Mouse (Mus musculus) kidney, embryonic 14.5 days (tissue): ENCODE data around the gene Bicd2. TPM values are rescaled to one million over a fixed set of nuclear protein-coding genes. Genes with fewer than 3 reads are reported as not detected.

Source experiments
- ATAC-seq: fragments of 200-750 bp; cut with Nextera tagmentation; 2 replicates; pipeline ENCODE4 v1.8.0; 2017; ENCODE audit warnings: moderate number of reproducible peaks, mild to moderate bottlenecking, moderate TSS enrichment, moderate library complexity; ENCODE audit not compliant: low FRiP score, low TSS enrichment
- H3K27ac ChIP-seq: fragments of 300-500 bp; sonication (generic); 2 replicates; pipeline ENCODE4 v1.5.1; 2014; ENCODE audit warnings: low read depth, mild to moderate bottlenecking, low read length, moderate library complexity, mixed read lengths
- H3K27me3 ChIP-seq: fragments of 300-500 bp; sonication (generic); 2 replicates; pipeline ENCODE4 v1.6.1; 2014; ENCODE audit warnings: mild to moderate bottlenecking, low read length; ENCODE audit not compliant: control insufficient read depth, insufficient read depth
- H3K36me3 ChIP-seq: fragments of 300-500 bp; sonication (generic); 2 replicates; pipeline ENCODE4 v1.6.1; 2014; ENCODE audit warnings: low read length, mixed read lengths; ENCODE audit not compliant: control insufficient read depth, insufficient read depth
- H3K4me1 ChIP-seq: fragments of 300-500 bp; sonication (generic); 2 replicates; pipeline ENCODE4 v1.6.1; 2014; ENCODE audit warnings: low read length, mixed read lengths; ENCODE audit not compliant: control insufficient read depth, insufficient read depth
- H3K4me2 ChIP-seq: fragments of 300-500 bp; sonication (generic); replicated peaks from 2 replicates; pipeline ENCODE4 v1.6.1; 2014; ENCODE audit warnings: low read depth, mild to moderate bottlenecking, low read length
- H3K4me3 ChIP-seq: fragments of 300-500 bp; sonication (generic); 2 replicates; pipeline ENCODE4 v1.5.1; 2014; ENCODE audit warnings: mild to moderate bottlenecking, low read length
- H3K9ac ChIP-seq: fragments of 300-500 bp; sonication (generic); 2 replicates; pipeline ENCODE4 v1.6.1; 2014; ENCODE audit warnings: low read depth, mild to moderate bottlenecking, low read length, moderate library complexity
- H3K9me3 ChIP-seq: fragments of 300-500 bp; sonication (generic); 2 replicates; pipeline ENCODE4 v1.6.1; 2016; ENCODE audit warnings: low read length; ENCODE audit not compliant: control insufficient read depth
- WGBS: fragments of 180-500 bp; shearing (Covaris S2); extraction: QIAGEN DNeasy Blood & Tissue Kit; methylation state at CpG from one replicate; pipeline ENCODE4 v1.1.7; 2014; 5-methylcytosine and 5-hydroxymethylcytosine counted together
- polyA plus RNA-seq: library from polyadenylated mRNA; unstranded; fragments of >200 nt; fragmentation: Nextera tagmentation; extraction: Ambion mirVana; gene quantifications from 2 replicates; pipeline ENCODE4 v1.2.1, GENCODE M21; 2014

Gene Bicd2
- polyA plus RNA-seq, 1 experiment from 2014 or later: 26.1 TPM

DNA sequence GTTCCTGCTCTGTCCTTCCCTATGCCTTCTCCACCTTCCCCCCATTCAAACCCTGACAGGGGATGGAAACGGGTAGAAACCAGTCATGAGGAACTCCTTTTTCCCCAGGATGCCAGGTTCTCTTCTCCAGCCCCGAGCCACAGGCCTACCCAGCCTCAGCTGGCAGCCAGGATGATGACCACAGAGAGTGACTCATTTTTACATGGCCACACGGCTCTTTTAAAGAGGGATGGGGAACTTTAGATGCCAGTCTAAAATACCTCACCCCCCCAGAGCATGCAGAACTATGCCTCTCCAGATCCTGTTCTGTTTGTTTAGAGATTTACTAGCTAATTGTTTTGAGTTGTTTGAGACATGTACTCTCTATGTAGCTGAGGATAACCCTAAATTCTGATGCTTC lies 19.9 kb upstream of the Bicd2 start:
- H3K4me1 ChIP-seq: peaks cover 9% of the 10 kb centered on the region
- H3K9ac ChIP-seq: no peak overlapping the region
- H3K36me3 ChIP-seq: no peaks in the 10 kb centered on the region
- 63% methylated on average over 3 of the region's 3 CpGs for WGBS
- H3K4me2 ChIP-seq: no peak overlapping the region
- ATAC-seq: no peak
- H3K4me3 ChIP-seq: no peak overlapping the region
- H3K9me3 ChIP-seq: no peaks in the 10 kb centered on the region
- H3K27ac ChIP-seq: no peak overlapping the region
- no peaks in the 10 kb centered on the region for H3K27me3 ChIP-seq

DNA sequence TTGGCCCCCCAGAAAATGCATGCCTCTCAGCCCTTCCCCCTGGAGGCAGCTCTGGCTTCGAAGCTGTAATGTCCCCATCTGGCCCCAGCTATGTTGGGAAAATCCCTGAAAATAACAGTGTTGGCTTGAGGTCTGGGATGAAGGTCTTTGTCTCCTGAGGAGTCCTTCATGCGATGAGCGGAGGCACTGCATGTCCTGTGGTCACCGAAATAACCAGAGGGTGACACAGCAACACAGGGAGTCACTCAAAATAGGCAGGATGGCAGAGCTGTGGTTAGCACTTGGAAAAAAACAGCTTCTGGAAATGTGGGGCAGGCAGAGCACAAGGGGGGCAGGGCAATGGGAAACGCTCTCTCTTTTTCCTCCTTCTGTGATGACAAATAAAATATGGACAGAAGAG lies 19.2 kb upstream of the Bicd2 start:
- no peak overlapping the region for H3K4me3 ChIP-seq
- H3K4me1 ChIP-seq: peaks cover 9% of the 10 kb centered on the region
- no peaks in the 10 kb centered on the region for H3K27me3 ChIP-seq
- H3K9me3 ChIP-seq: no peaks in the 10 kb centered on the region
- no peak overlapping the region for H3K4me2 ChIP-seq
- ATAC-seq: no peak
- H3K36me3 ChIP-seq: no peaks in the 10 kb centered on the region
- no peak overlapping the region for H3K27ac ChIP-seq
- WGBS: 87% methylated on average over 5 of the region's 5 CpGs
- H3K9ac ChIP-seq: no peak overlapping the region

DNA sequence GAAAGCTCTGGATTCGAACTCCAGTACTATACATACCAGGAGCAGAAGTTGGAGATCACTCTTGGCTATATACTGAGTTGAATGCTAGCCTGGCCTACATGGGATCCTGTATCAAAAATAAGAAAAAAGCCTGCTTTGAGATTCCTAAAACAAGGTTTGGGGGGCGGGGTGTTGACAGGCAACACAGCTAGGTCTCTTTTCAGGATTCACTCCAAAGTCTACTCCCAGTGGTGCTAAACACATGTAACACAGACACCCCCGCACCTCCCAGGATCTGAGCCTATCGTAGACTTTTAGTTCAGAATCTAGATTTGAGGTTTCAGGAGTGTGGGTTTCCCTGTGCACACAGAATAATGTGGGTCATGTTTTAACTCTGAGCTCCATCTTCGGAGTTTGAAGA lies 18.6 kb upstream of the Bicd2 start:
- WGBS: 88% methylated on average over 5 of the region's 5 CpGs
- Histone ChIP-seq H3K4me2 (no peak overlapping the region), H3K4me3 (no peak overlapping the region), H3K36me3 (no peaks in the 10 kb centered on the region), H3K9me3 (no peaks in the 10 kb centered on the region), H3K27me3 (no peaks in the 10 kb centered on the region), H3K4me1 (peaks cover 9% of the 10 kb centered on the region), H3K9ac (no peak overlapping the region), H3K27ac (no peak overlapping the region)
- ATAC-seq: no peak

DNA sequence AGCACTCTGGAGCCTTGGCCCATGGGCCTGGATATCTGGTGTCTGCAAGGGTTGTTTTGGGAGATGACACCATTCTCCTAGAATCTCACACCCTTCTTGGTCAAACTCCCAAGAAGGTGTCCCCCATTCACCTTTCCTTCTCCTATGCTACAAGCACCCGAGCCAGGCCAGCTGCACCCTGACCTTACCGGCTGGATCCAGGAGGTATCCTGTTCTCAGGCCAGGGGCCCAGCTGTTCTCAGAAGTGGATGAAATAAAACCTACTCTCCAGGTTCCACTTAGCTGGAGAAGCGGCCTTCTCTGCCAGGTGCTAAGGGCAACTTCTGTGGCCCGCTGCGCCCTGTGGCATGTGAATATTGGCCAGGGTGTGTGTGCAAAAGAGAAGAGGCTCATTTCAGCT lies 16.5 kb upstream of the Bicd2 start:
- H3K4me2 ChIP-seq: no peak overlapping the region
- no peak overlapping the region for H3K27ac ChIP-seq
- peaks cover 2% of the 10 kb centered on the region for H3K4me1 ChIP-seq
- H3K9ac ChIP-seq: no peak overlapping the region
- no peaks in the 10 kb centered on the region for H3K36me3 ChIP-seq
- WGBS: 61% methylated on average over 5 of the region's 5 CpGs
- no peaks in the 10 kb centered on the region for H3K27me3 ChIP-seq
- no peaks in the 10 kb centered on the region for H3K9me3 ChIP-seq
- no peak for ATAC-seq
- H3K4me3 ChIP-seq: no peak overlapping the region

DNA sequence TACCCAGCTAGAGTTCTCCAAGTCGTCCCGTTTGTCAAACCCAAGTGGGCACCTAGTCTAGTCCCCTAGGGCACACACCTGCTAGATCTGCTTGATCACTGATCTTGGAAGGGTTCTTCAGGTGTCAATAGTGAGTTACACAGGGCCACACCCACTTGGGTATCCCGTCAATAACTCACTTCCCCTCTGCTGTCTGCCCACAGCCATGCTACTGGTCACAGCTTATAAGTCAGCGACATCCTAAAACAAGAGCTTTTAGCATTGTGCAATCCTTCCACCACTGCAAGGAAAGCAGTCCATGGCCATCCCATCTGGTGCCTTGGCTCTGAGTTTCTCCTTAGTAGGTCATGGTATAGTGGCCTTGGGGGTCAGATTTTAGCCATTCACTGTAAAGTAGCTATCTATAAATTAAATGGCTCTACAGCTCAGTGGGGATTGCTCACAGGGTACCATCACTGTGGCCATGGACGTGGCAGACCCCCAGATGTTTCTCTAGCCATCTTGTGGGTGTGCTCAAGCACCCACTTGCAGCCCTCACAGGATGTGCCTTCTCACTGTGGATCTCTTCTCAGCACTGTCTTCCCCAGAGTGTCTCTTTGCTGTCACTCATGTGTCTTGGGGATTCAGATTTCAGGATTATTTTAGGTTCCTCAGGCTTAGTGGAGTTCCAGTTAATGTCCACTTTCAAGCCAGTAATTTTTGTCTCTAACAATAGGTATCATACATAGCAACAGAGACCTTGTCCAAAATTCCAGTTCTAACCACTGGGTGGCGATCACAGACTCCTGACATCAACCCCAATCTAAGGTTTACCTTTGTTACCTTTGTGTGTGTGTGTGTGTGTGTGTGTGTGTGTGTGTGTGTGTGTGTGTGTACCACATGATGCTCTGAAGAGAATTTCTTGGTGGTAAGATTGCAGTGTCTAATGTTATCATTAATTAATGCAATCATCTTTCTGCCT lies 14.9 kb upstream of the Bicd2 start:
- no peak overlapping the region for H3K4me2 ChIP-seq
- H3K4me1 ChIP-seq: no peaks in the 10 kb centered on the region
- no peak overlapping the region for H3K4me3 ChIP-seq
- no peaks in the 10 kb centered on the region for H3K27me3 ChIP-seq
- 56% methylated on average over 6 of the region's 6 CpGs for WGBS
- H3K9ac ChIP-seq: no peak overlapping the region
- no peak overlapping the region for H3K27ac ChIP-seq
- H3K36me3 ChIP-seq: no peaks in the 10 kb centered on the region
- H3K9me3 ChIP-seq: no peaks in the 10 kb centered on the region
- ATAC-seq: 0 out of 2 replicates have a peak, but pooled peaks have one; percentile 52

DNA sequence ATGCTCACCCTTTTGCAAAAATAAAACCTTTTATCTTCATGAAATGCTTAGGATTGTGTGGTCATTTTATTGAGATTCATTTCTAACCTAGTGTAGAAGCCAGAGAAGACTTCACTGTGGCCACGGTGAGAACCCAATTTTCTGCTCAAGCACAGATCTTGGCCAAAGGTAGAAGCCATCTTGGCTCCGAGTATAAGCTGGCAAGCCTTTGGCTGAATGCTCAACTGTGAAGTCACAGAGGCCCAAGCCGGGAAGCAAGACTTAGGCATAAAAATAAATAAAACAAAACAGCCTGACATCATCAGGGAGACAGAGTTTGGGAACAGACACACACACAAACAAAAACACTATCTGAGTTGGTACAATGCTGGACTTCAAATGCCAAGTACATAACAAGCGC lies 13.3 kb upstream of the Bicd2 start:
- no peaks in the 10 kb centered on the region for H3K27me3 ChIP-seq
- no peaks in the 10 kb centered on the region for H3K4me1 ChIP-seq
- H3K9ac ChIP-seq: no peak overlapping the region
- no peaks in the 10 kb centered on the region for H3K36me3 ChIP-seq
- no peak overlapping the region for H3K27ac ChIP-seq
- ATAC-seq: no peak
- no peaks in the 10 kb centered on the region for H3K9me3 ChIP-seq
- H3K4me2 ChIP-seq: no peak overlapping the region
- H3K4me3 ChIP-seq: no peak overlapping the region
- WGBS: 86% methylated on average over 4 of the region's 4 CpGs

DNA sequence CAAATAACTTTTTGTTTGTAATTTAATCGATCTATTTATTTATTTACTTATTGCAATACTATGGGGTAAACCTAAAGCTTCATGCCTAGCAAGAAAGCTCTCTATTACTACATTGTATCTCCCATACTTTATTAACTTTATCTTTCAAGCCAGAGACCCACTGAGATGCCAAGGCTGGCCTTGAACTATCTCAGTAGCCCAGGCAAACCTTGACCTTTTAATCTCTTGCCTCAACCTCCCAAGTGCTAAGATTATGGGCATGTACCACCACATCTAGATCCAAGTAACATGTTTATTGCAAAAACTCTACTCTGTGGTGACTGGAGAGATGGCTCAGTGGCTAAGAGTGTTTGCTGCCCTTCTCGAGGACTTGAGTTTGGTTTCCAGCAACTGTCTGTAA lies 8.1 kb upstream of the Bicd2 start:
- 76% methylated on average over 2 of the region's 2 CpGs for WGBS
- no peaks in the 10 kb centered on the region for H3K36me3 ChIP-seq
- no peak overlapping the region for H3K4me2 ChIP-seq
- H3K27me3 ChIP-seq: no peaks in the 10 kb centered on the region
- no peak overlapping the region for H3K27ac ChIP-seq
- no peak overlapping the region for H3K9ac ChIP-seq
- H3K4me1 ChIP-seq: no peaks in the 10 kb centered on the region
- no peak overlapping the region for H3K4me3 ChIP-seq
- no peak for ATAC-seq
- H3K9me3 ChIP-seq: no peaks in the 10 kb centered on the region

DNA sequence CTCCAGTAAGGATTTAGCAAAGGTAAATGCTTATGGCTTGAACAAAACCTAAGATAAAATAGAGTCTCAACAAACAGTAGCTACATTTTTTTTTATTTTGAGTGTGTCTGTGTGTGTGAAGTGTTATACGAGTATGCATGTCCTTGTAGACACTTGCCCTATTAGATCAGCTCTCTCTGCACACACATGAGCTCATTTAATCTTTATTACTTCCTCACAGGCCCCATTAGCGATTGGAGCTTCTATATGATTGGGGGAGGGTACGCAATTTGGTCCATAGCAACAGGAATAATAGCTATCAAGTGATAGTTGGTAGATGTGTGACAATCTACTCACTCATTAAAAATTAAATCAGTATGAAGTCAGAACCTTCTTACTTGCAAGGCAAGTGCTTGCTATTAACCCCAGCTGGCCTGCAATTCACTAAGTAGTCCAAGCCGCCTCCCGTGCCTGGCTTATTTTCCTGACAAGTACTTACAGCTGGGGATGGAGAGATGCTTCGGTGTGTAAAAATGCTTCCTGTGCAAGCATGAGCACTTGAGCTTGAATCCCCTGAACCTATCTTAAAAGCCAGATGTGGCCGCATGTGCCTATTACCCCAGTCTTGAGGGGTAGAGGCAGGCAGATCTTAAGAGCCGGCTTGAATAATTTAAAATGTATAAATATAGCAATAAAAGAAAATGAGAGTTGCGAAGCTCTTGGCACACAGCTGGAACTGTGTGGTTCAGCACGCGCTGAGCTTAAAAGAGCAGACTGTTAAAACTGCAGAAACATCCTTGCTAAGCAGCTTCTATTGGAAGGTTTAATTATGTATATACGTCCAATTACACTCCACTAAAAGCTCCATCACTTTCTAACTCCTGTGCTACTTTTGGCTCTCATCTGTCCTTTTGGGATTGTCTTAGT lies 6.1 kb upstream of the Bicd2 start:
- Histone ChIP-seq H3K9ac (no peak overlapping the region), H3K36me3 (no peaks in the 10 kb centered on the region), H3K27ac (no peak overlapping the region), H3K9me3 (no peaks in the 10 kb centered on the region), H3K4me1 (no peaks in the 10 kb centered on the region), H3K27me3 (no peaks in the 10 kb centered on the region), H3K4me3 (no peak overlapping the region), H3K4me2 (no peak overlapping the region)
- 87% methylated on average over 12 of the region's 12 CpGs for WGBS
- no peak for ATAC-seq
